Mouse (Mus musculus): ENCODE data around the gene Ttc41.

The Ttc41 gene

GRCm38 (mm10) chr10:86825871-86826522, 120.4 kb downstream of the Ttc41 start:
- no peak for DNase-seq (ENCODE audit: low read depth)

Measured in induced T-regulatory cell, adult 2 months (primary cell).